Mouse (Mus musculus): ENCODE results near the gene Dhx15. TPM values are rescaled to one million over a fixed set of nuclear protein-coding genes. Genes with fewer than 3 reads are reported as not detected.
A peak's percentile ranks its signal among the peaks of the same experiment; 100 is the strongest.
"Not testable (repeated sequence)": the region's sequence is repeated elsewhere in the genome, so short reads cannot be mapped to it uniquely, and the experiment has no call there.

Gene Dhx15
- 62.6 and 68.8 TPM in 2 replicates for polyA plus RNA-seq (2015; fragmentation: Nextera tagmentation; extraction: Ambion mirVana)

- peak; percentile 97 for ATAC-seq
- H3K36me3 ChIP-seq (ENCODE audit: insufficient read depth, low read length): no peaks in the 10 kb centered on the region
- H3K27ac ChIP-seq (ENCODE audit: low read length): peak within 1 kb of the TSS; percentile 93
- H3K4me3 ChIP-seq (ENCODE audit: low read depth, low read length): peak within 1 kb of the TSS; percentile 100
- TF ChIP-seq CTCF (IDR thresholded peaks at IDR 0.05) (peak; percentile 39; the same call in 1 of the 2 replicates), EP300 (IDR thresholded peaks at IDR 0.05) (0 out of 2 replicates have a peak, but pooled peaks have one; percentile 27)
- H3K27me3 ChIP-seq (replicated peaks; ENCODE audit: insufficient read depth, low read length): no peaks in the 10 kb centered on the region
- H3K9me3 ChIP-seq (ENCODE audit: low read length): no peaks in the 10 kb centered on the region
- WGBS: 2% methylated on average over 48 of the region's 53 CpGs
- peak; percentile 98 for DNase-seq (ENCODE audit: low spot score)
- H3K4me1 ChIP-seq (ENCODE audit: insufficient read depth, low read depth, low read length): no peaks in the 10 kb centered on the region; the same call in 1 of the 2 replicates
- peak within 1 kb of the TSS; percentile 98 for H3K9ac ChIP-seq (replicated peaks; ENCODE audit: low read depth)
- peak within 1 kb of the TSS; percentile 63 for H3K4me2 ChIP-seq (replicated peaks; ENCODE audit: low read depth, low read length)
These were observed at the start of gene Dhx15 for GRCm38 (mm10) chr5:52190371-52191179. Gene Dhx15, minus strand, starts transcription at chr5:52190514.

DNA sequence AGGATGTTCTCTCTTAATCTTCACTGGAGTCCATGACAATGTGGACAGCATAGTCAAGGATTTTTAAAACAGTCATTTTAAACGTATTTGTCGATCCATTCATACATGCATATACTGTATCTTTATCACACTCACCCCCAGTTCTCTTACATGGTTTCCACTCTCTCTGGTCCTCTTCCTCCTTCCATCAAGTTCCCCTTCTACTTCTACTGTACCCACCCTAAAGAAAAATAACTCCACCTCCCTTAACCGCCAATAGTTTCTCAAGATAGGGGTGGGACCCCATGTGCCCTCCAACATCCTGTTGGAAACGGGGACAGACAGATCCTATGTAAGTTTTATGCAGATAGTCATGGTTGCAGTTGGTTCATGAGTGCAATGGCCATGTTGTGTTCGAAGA lies 48.6 kb upstream of the Dhx15 start:
- no peak overlapping the region for H3K27ac ChIP-seq (ENCODE audit: low read length)
- TF ChIP-seq EP300 (IDR thresholded peaks at IDR 0.05): no peak
- no peak for TF ChIP-seq CTCF (IDR thresholded peaks at IDR 0.05)
- no peaks in the 10 kb centered on the region for H3K36me3 ChIP-seq (ENCODE audit: insufficient read depth, low read length)
- H3K9ac ChIP-seq (replicated peaks; ENCODE audit: low read depth): no peak overlapping the region
- no peaks in the 10 kb centered on the region for H3K27me3 ChIP-seq (replicated peaks; ENCODE audit: insufficient read depth, low read length)
- no peaks in the 10 kb centered on the region for H3K9me3 ChIP-seq (ENCODE audit: low read length)
- H3K4me3 ChIP-seq (ENCODE audit: low read depth, low read length): no peak overlapping the region
- DNase-seq (ENCODE audit: low spot score) (no peak), ATAC-seq (no peak)
- H3K4me2 ChIP-seq (replicated peaks; ENCODE audit: low read depth, low read length): no peak overlapping the region
- no peaks in the 10 kb centered on the region for H3K4me1 ChIP-seq (ENCODE audit: insufficient read depth, low read depth, low read length)
- WGBS: 82% methylated on average over 5 of the region's 5 CpGs

DNA sequence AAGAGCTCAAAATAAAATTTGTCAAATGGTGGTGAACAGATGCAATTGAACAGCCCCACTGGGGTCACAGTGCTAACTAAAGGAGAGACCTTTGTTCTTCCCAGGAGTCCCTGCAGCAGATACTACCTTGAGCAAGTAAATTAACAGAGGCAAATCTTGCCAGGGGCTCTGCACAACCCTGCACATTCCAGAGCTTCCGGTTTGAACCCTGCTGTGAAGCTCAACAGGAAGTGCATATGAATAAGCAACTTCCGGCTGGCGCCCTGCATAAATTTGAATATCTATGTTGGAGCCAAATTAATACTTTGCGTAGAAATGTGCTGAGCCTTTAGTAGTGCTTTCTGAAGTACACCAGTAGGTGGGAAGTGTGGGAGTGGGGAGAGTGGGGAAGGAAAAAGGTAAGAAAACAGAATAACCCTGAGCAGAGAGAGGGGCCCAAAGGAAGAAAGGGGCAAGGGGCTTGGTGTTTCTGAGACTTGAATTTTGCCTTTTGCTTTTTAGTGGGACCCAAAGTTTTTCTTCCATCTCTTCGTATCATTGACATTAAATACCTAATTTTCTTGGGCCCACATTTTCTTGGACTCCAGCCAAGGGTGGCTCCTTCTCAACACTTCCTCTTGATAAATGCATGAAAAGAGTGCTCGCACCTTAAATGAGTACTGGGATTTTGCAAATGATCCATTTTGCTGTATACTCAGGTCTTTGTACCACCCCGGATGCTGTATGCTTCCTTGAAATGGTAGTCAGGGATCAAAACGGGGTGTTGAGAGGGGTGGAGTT lies 47.8 kb upstream of the Dhx15 start:
- Histone ChIP-seq H3K9ac (replicated peaks; ENCODE audit: low read depth) (no peak overlapping the region), H3K9me3 (ENCODE audit: low read length) (no peaks in the 10 kb centered on the region), H3K4me3 (ENCODE audit: low read depth, low read length) (no peak overlapping the region), H3K27me3 (replicated peaks; ENCODE audit: insufficient read depth, low read length) (no peaks in the 10 kb centered on the region), H3K4me1 (ENCODE audit: insufficient read depth, low read depth, low read length) (no peaks in the 10 kb centered on the region), H3K4me2 (replicated peaks; ENCODE audit: low read depth, low read length) (no peak overlapping the region), H3K27ac (ENCODE audit: low read length) (no peak overlapping the region), H3K36me3 (ENCODE audit: insufficient read depth, low read length) (no peaks in the 10 kb centered on the region)
- TF ChIP-seq EP300 (IDR thresholded peaks at IDR 0.05) (no peak), CTCF (IDR thresholded peaks at IDR 0.05) (no peak)
- WGBS: 45% methylated on average over 8 of the region's 8 CpGs
- DNase-seq (ENCODE audit: low spot score): no peak
- ATAC-seq: peak; percentile 16; the same call in 1 of the 2 replicates

GRCm38 (mm10) chr5:52236585-52236984 lies 46.3 kb upstream of the Dhx15 start:
- H3K9ac ChIP-seq (replicated peaks; ENCODE audit: low read depth); ATAC-seq; H3K27ac ChIP-seq (ENCODE audit: low read length); DNase-seq (ENCODE audit: low spot score); H3K27me3 ChIP-seq (replicated peaks; ENCODE audit: insufficient read depth, low read length); H3K4me2 ChIP-seq (replicated peaks; ENCODE audit: low read depth, low read length); H3K9me3 ChIP-seq (ENCODE audit: low read length); H3K4me3 ChIP-seq (ENCODE audit: low read depth, low read length); H3K4me1 ChIP-seq (ENCODE audit: insufficient read depth, low read depth, low read length); H3K36me3 ChIP-seq (ENCODE audit: insufficient read depth, low read length): not testable (repeated sequence)
- 83% methylated on average over 6 of the region's 6 CpGs for WGBS

DNA sequence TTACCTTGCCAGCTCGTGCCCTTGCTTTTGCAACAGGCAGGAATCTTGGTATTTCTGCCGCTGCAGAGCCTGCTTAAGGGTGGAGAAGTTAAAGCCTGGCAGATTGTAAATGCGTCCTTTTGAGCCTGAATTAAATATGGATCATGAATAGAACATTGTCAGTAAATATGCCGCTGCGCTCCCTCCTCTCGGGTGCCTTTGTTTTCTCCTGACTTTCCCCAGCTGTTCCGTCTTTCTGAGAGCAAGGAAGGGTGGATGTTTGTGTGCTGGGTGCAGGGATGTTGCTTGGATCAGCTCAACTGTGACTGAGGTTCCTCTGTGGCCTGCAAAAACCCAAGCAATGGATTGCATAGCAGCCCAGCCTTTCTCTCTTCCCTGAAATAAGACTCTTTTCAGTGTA lies 44.3 kb upstream of the Dhx15 start:
- Histone ChIP-seq H3K36me3 (ENCODE audit: insufficient read depth, low read length) (no peaks in the 10 kb centered on the region), H3K4me2 (replicated peaks; ENCODE audit: low read depth, low read length) (no peak overlapping the region), H3K27ac (ENCODE audit: low read length) (no peak overlapping the region), H3K27me3 (replicated peaks; ENCODE audit: insufficient read depth, low read length) (no peaks in the 10 kb centered on the region), H3K4me3 (ENCODE audit: low read depth, low read length) (no peak overlapping the region), H3K9ac (replicated peaks; ENCODE audit: low read depth) (no peak overlapping the region), H3K4me1 (ENCODE audit: insufficient read depth, low read depth, low read length) (no peaks in the 10 kb centered on the region), H3K9me3 (ENCODE audit: low read length) (no peaks in the 10 kb centered on the region)
- DNase-seq (ENCODE audit: low spot score): no peak
- WGBS: 43% methylated on average over 7 of the region's 7 CpGs
- no peak for ATAC-seq
- TF ChIP-seq CTCF (IDR thresholded peaks at IDR 0.05) (no peak), EP300 (IDR thresholded peaks at IDR 0.05) (no peak)

DNA sequence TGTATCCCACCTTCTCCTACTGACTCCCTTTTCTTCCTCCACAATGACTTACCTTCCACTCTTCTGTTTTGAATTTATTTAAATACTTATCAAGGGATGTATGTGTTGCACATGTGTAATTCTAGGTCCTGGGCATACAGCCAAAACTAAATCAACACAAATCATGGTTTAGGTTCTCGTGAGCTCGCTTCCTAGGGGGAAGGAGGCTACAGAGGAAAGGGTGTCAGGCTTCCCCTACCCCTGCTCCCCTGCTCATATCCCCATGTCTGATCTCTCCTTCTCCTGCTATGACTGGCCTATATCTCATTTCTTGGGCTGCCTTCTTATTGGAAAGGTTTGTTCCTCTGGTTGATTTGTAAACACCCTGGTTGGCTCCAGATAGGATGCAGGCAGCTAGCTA lies 43.6 kb upstream of the Dhx15 start:
- Histone ChIP-seq H3K9ac (replicated peaks; ENCODE audit: low read depth) (no peak overlapping the region), H3K4me1 (ENCODE audit: insufficient read depth, low read depth, low read length) (no peaks in the 10 kb centered on the region), H3K9me3 (ENCODE audit: low read length) (no peaks in the 10 kb centered on the region), H3K36me3 (ENCODE audit: insufficient read depth, low read length) (no peaks in the 10 kb centered on the region), H3K27me3 (replicated peaks; ENCODE audit: insufficient read depth, low read length) (no peaks in the 10 kb centered on the region), H3K4me2 (replicated peaks; ENCODE audit: low read depth, low read length) (no peak overlapping the region), H3K27ac (ENCODE audit: low read length) (no peak overlapping the region), H3K4me3 (ENCODE audit: low read depth, low read length) (no peak overlapping the region)
- ATAC-seq (no peak), DNase-seq (ENCODE audit: low spot score) (peak; percentile 32)
- 14% methylated on average over 2 of the region's 2 CpGs for WGBS
- TF ChIP-seq CTCF (IDR thresholded peaks at IDR 0.05) (no peak), EP300 (IDR thresholded peaks at IDR 0.05) (no peak)

Data from lung, postnatal 0 days (tissue).